Mouse (Mus musculus) CH12.LX (cell line): ENCODE measurements around the gene Hcls1. TPM values are rescaled to one million over a fixed set of nuclear protein-coding genes. Genes with fewer than 3 reads are reported as not detected.
A peak's percentile ranks its signal among the peaks of the same experiment; 100 is the strongest.

Experiments used
- DNase-seq: peaks from one replicate; pipeline ENCODE4 v3.0.0-alpha.2; 2013; ENCODE audit errors: extremely low read depth
- H3K27ac ChIP-seq: 2 replicates; pipeline ENCODE4 v1.5.1; 2012; ENCODE audit warnings: low read depth, mild to moderate bottlenecking, control low read depth, moderate library complexity; ENCODE audit not compliant: insufficient read depth
- H3K27me3 ChIP-seq: replicated peaks from 2 replicates; pipeline ENCODE3; 2012; ENCODE audit warnings: inconsistent platforms
- H3K36me3 ChIP-seq, 2 experiments: replicated peaks in 1 of 2; 2 replicates each; pipeline versions ENCODE3 to v1.6.1; 2012; ENCODE audit warnings: inconsistent platforms in 1 of 2, low read length in 1 of 2, mild to moderate bottlenecking in 1 of 2, mixed read lengths in 1 of 2, moderate library complexity in 1 of 2; ENCODE audit not compliant: control insufficient read depth in 1 of 2, insufficient read depth in 1 of 2
- H3K4me1 ChIP-seq, 2 experiments: 2 replicates each; pipeline ENCODE4 v1.6.1; 2012; ENCODE audit warnings: inconsistent platforms in 1 of 2, moderate library complexity in 1 of 2; ENCODE audit not compliant: insufficient read depth in 2 of 2, control insufficient read depth in 1 of 2
- H3K4me2 ChIP-seq: 2 replicates; pipeline ENCODE4 v1.6.1; 2012; ENCODE audit warnings: low read depth, mild to moderate bottlenecking, control low read depth; ENCODE audit not compliant: poor library complexity, insufficient read depth, severe bottlenecking
- H3K4me3 ChIP-seq, 3 experiments: fragments of 150-350 bp in 1 of 3; sonication (generic) in 1 of 3; replicated peaks in 1 of 3; 2 replicates each; pipeline versions ENCODE3 to v1.5.1; 2011 to 2012; ENCODE audit warnings: low read depth in 2 of 3, low read length in 2 of 3, mild to moderate bottlenecking in 2 of 3, moderate library complexity in 2 of 3, control low read depth in 1 of 3, improper control_type of control experiment in 1 of 3, inconsistent platforms in 1 of 3, mixed read lengths in 1 of 3; ENCODE audit not compliant: poor library complexity in 1 of 3
- H3K79me2 ChIP-seq: replicated peaks from 2 replicates; pipeline ENCODE4 v1.6.1; 2012; ENCODE audit warnings: mild to moderate bottlenecking, moderate library complexity; ENCODE audit not compliant: control insufficient read depth, poor library complexity, insufficient read depth, severe bottlenecking; ENCODE audit errors: extremely low read depth
- H3K9ac ChIP-seq: 2 replicates; pipeline ENCODE4 v1.6.1; 2012; ENCODE audit warnings: low read depth, mild to moderate bottlenecking, control low read depth, moderate library complexity; ENCODE audit not compliant: insufficient read depth
- H3K9me3 ChIP-seq: replicated peaks from 2 replicates; pipeline ENCODE3; 2012; ENCODE audit warnings: low read length, inconsistent platforms, mixed read lengths
- BHLHE40 ChIP-seq: IDR thresholded peaks from 2 replicates; pipeline ENCODE4 v1.6.1; 2011; ENCODE audit warnings: mild to moderate bottlenecking, low read depth, low read length, improper control_type of control experiment
- CHD1 ChIP-seq: IDR thresholded peaks from 2 replicates; pipeline ENCODE4 v1.6.1; 2012; ENCODE audit warnings: low read depth, low read length, improper control_type of control experiment, inconsistent platforms
- CHD2 ChIP-seq: IDR thresholded peaks from 2 replicates; pipeline ENCODE4 v1.6.1; 2011; ENCODE audit warnings: low read length, improper control_type of control experiment
- CTCF ChIP-seq, 2 experiments: IDR thresholded peaks in 1 of 2; conservative IDR thresholded peaks in 1 of 2; 2 replicates each; pipeline ENCODE4 v1.5.1; 2011 to 2012; ENCODE audit warnings: low read depth in 2 of 2, low read length in 2 of 2, improper control_type of control experiment in 1 of 2, inconsistent platforms in 1 of 2, mild to moderate bottlenecking in 1 of 2, moderate library complexity in 1 of 2
- E2F4 ChIP-seq: IDR thresholded peaks from 2 replicates; pipeline ENCODE4 v1.6.1; 2011; ENCODE audit warnings: low read depth, low read length, improper control_type of control experiment; ENCODE audit not compliant: insufficient replicate concordance
- ELF1 ChIP-seq: IDR thresholded peaks from 2 replicates; pipeline ENCODE4 v1.6.1; 2014; ENCODE audit warnings: low read depth, mild to moderate bottlenecking, inconsistent platforms, low read length, improper control_type of control experiment
- EP300 ChIP-seq: IDR thresholded peaks from 2 replicates; pipeline ENCODE4 v1.6.1; 2011; ENCODE audit warnings: low read length, improper control_type of control experiment
- ETS1 ChIP-seq: conservative IDR thresholded peaks from 2 replicates; pipeline ENCODE4 v1.6.1; 2012; ENCODE audit warnings: low read depth, mild to moderate bottlenecking, inconsistent platforms, low read length, improper control_type of control experiment, moderate library complexity
- GABPA ChIP-seq: IDR thresholded peaks from 2 replicates; pipeline ENCODE4 v1.6.1; 2012; ENCODE audit warnings: low read depth, low read length, improper control_type of control experiment, inconsistent platforms; ENCODE audit not compliant: insufficient replicate concordance
- HCFC1 ChIP-seq: IDR thresholded peaks from 2 replicates; pipeline ENCODE4 v1.6.1; 2012; ENCODE audit warnings: low read depth, mild to moderate bottlenecking, inconsistent platforms, low read length, improper control_type of control experiment
- IRF4 ChIP-seq: IDR thresholded peaks from 2 replicates; pipeline ENCODE4 v1.6.1; 2014; ENCODE audit warnings: low read depth, mild to moderate bottlenecking, inconsistent platforms, low read length, improper control_type of control experiment
- JUN ChIP-seq: IDR thresholded peaks from 2 replicates; pipeline ENCODE4 v1.6.1; 2011; ENCODE audit warnings: low read depth, mild to moderate bottlenecking, low read length, improper control_type of control experiment, moderate library complexity; ENCODE audit not compliant: insufficient read depth
- JUND ChIP-seq: conservative IDR thresholded peaks from 2 replicates; pipeline ENCODE4 v1.6.1; 2011; ENCODE audit warnings: low read depth, low read length, improper control_type of control experiment
- KAT2A ChIP-seq: IDR thresholded peaks from 2 replicates; pipeline ENCODE4 v1.6.1; 2012; ENCODE audit warnings: low read length, improper control_type of control experiment, inconsistent platforms; ENCODE audit not compliant: insufficient replicate concordance
- MAFK ChIP-seq: IDR thresholded peaks from 2 replicates; pipeline ENCODE4 v1.6.1; 2011; ENCODE audit warnings: low read length, improper control_type of control experiment; ENCODE audit not compliant: insufficient replicate concordance
- MAX ChIP-seq: IDR thresholded peaks from 2 replicates; pipeline ENCODE4 v1.6.1; 2011; ENCODE audit warnings: low read length, improper control_type of control experiment
- MAZ ChIP-seq: IDR thresholded peaks from 2 replicates; pipeline ENCODE4 v1.6.1; 2012; ENCODE audit warnings: low read depth, mild to moderate bottlenecking, inconsistent platforms, low read length, improper control_type of control experiment, moderate library complexity
- MEF2A ChIP-seq: IDR thresholded peaks from 2 replicates; pipeline ENCODE4 v1.6.1; 2014; ENCODE audit warnings: low read depth, mild to moderate bottlenecking, inconsistent platforms, low read length, improper control_type of control experiment, borderline replicate concordance
- MXI1 ChIP-seq: IDR thresholded peaks from 2 replicates; pipeline ENCODE4 v1.6.1; 2011; ENCODE audit warnings: mild to moderate bottlenecking, low read depth, low read length, improper control_type of control experiment
- MYC ChIP-seq: IDR thresholded peaks from 2 replicates; pipeline ENCODE4 v1.6.1; 2011; ENCODE audit warnings: low read depth, mild to moderate bottlenecking, improper control_type of control experiment, low read length
- NELFE ChIP-seq: IDR thresholded peaks from 2 replicates; pipeline ENCODE4 v1.6.1; 2011; ENCODE audit warnings: low read depth, low read length, improper control_type of control experiment
- NRF1 ChIP-seq: IDR thresholded peaks from 2 replicates; pipeline ENCODE4 v1.6.1; 2014; ENCODE audit warnings: low read depth, mild to moderate bottlenecking, inconsistent platforms, low read length, improper control_type of control experiment, moderate library complexity
- PAX5 ChIP-seq: IDR thresholded peaks from 2 replicates; pipeline ENCODE4 v1.6.1; 2012; ENCODE audit warnings: low read length, inconsistent platforms, mixed read lengths
- POLR2A ChIP-seq: IDR thresholded peaks from 2 replicates; pipeline ENCODE4 v1.6.1; 2011; ENCODE audit warnings: low read depth, mild to moderate bottlenecking, improper control_type of control experiment, low read length
- POLR2AphosphoS2 ChIP-seq: IDR thresholded peaks from 2 replicates; pipeline ENCODE4 v1.6.1; 2011; ENCODE audit warnings: low read depth, low read length, improper control_type of control experiment
- RAD21 ChIP-seq: IDR thresholded peaks from 2 replicates; pipeline ENCODE4 v1.6.1; 2011; ENCODE audit warnings: low read depth, mild to moderate bottlenecking, low read length, improper control_type of control experiment, moderate library complexity
- RCOR1 ChIP-seq: conservative IDR thresholded peaks from 2 replicates; pipeline ENCODE4 v1.6.1; 2012; ENCODE audit warnings: low read depth, mild to moderate bottlenecking, inconsistent platforms, low read length, improper control_type of control experiment
- SIN3A ChIP-seq: IDR thresholded peaks from 2 replicates; pipeline ENCODE4 v1.6.1; 2012; ENCODE audit warnings: low read length, improper control_type of control experiment, inconsistent platforms
- SMC3 ChIP-seq: IDR thresholded peaks from 2 replicates; pipeline ENCODE4 v1.6.1; 2011; ENCODE audit warnings: low read depth, low read length, improper control_type of control experiment
- TBP ChIP-seq: conservative IDR thresholded peaks from 2 replicates; pipeline ENCODE4 v1.6.1; 2011; ENCODE audit warnings: low read depth, low read length, improper control_type of control experiment
- TCF12 ChIP-seq: IDR thresholded peaks from 2 replicates; pipeline ENCODE4 v1.6.1; 2014; ENCODE audit warnings: low read depth, mild to moderate bottlenecking, inconsistent platforms, low read length, improper control_type of control experiment
- UBTF ChIP-seq: IDR thresholded peaks from 2 replicates; pipeline ENCODE4 v1.6.1; 2012; ENCODE audit warnings: low read depth, mild to moderate bottlenecking, inconsistent platforms, low read length, improper control_type of control experiment, moderate library complexity
- USF1 ChIP-seq: IDR thresholded peaks from 2 replicates; pipeline ENCODE4 v1.6.1; 2014; ENCODE audit warnings: low read depth, mild to moderate bottlenecking, inconsistent platforms, low read length, improper control_type of control experiment
- USF2 ChIP-seq: conservative IDR thresholded peaks from 2 replicates; pipeline ENCODE4 v1.6.1; 2011; ENCODE audit warnings: low read depth, low read length, improper control_type of control experiment
- ZC3H11A ChIP-seq: IDR thresholded peaks from 2 replicates; pipeline ENCODE4 v1.6.1; 2012; ENCODE audit warnings: low read depth, mild to moderate bottlenecking, inconsistent platforms, low read length, improper control_type of control experiment
- ZKSCAN1 ChIP-seq: IDR thresholded peaks from 2 replicates; pipeline ENCODE4 v1.6.1; 2012; ENCODE audit warnings: low read depth, inconsistent platforms, low read length, improper control_type of control experiment, borderline replicate concordance
- ZMIZ1 ChIP-seq: IDR thresholded peaks from 2 replicates; pipeline ENCODE4 v1.6.1; 2012; ENCODE audit warnings: low read depth, mild to moderate bottlenecking, inconsistent platforms, low read length, improper control_type of control experiment
- ZNF384 ChIP-seq: IDR thresholded peaks from 2 replicates; pipeline ENCODE4 v1.6.1; 2012; ENCODE audit warnings: low read depth, low read length, improper control_type of control experiment, inconsistent platforms
- dilution Hi-C: fragments of 300-500 bp; cut with MboI; formaldehyde crosslinking; loops from 2 replicates; pipeline ENCODE4 v1.14.3; 2020; ENCODE audit warnings: low sequenced_read_pairs; ENCODE audit not compliant: extremely low pct_unique_long_range_greater_than_20kb, extremely low pct_ligation_motif_present
- in situ Hi-C: fragments of 300-500 bp; cut with MboI; formaldehyde crosslinking; loops from 3 replicates; pipeline ENCODE4 v1.14.3; 2019; ENCODE audit warnings: low sequenced_read_pairs, low pct_ligation_motif_present, low pct_unique_long_range_greater_than_20kb, mixed read lengths
- polyA plus RNA-seq: library from polyadenylated mRNA; unstranded; fragments of >175 nt; gene quantifications from 2 replicates; pipeline ENCODE4 v1.2.1, GENCODE M21; 2012; ENCODE audit warnings: low read depth; ENCODE audit not compliant: insufficient read length
- total RNA-seq, 2 experiments: library from RNA; depleted of rRNA; stranded (reverse); fragments of 300-350 nt in 1 of 2; fragments of >200 nt in 1 of 2; gene quantifications; 2 replicates each; pipeline ENCODE4 v1.2.3; 2012 to 2014

Hcls1 gene
- total and polyA plus RNA-seq, 3 experiments, result 222 to 537 (median 302) TPM

GRCm38 (mm10) chr16:36989999-36990625, 55.3 kb downstream of the Hcls1 start, which contains the start of gene Fbxo40:
Gene Fbxo40, minus strand, starts transcription at chr16:36990467.
- peak within 1 kb of the TSS; percentile 71 for H3K9ac ChIP-seq
- H3K27ac ChIP-seq, result peak within 1 kb of the TSS; percentile 79
- no peaks in the 10 kb centered on the region for H3K36me3 ChIP-seq
- H3K79me2 ChIP-seq, result no peaks in the 10 kb centered on the region
- in situ Hi-C loops (loop anchor here (5.0 kb wide), 1 partner anchor 103 kb away; no protein-coding TSS in a partner anchor), dilution Hi-C loops (no loop called here)
- H3K4me1 ChIP-seq, result peaks cover 26 to 61% of the 10 kb centered on the region in 2 experiments
- TF ChIP-seq ZNF384 (no peak), MEF2A (peak; percentile 51; the same call in 1 of the 2 replicates), MYC (no peak), UBTF (0 out of 2 replicates have a peak, but pooled peaks have one; percentile 21), ZKSCAN1 (no peak), HCFC1 (no peak), NELFE (no peak), SIN3A (peak; percentile 27; the same call in 1 of the 2 replicates), BHLHE40 (no peak), ELF1 (no peak), USF2 (no peak), POLR2A (no peak), IRF4 (peak; percentile 16), E2F4 (no peak), JUND (no peak), RCOR1 (peak; percentile 57; the same call in 1 of the 2 replicates), CTCF (conservative IDR thresholded peaks at IDR 0.05 in 1 of 2, IDR thresholded peaks at IDR 0.05 in 1 of 2; ENCODE audit: low read depth in 2 of 2, low read length in 2 of 2) (no peak), CHD2 (0 out of 2 replicates have a peak, but pooled peaks have one; percentile 13), MAZ (0 out of 2 replicates have a peak, but pooled peaks have one; percentile 34), GABPA (no peak), SMC3 (no peak), ZC3H11A (no peak), PAX5 (no peak), MAFK (no peak), CHD1 (0 out of 2 replicates have a peak, but pooled peaks have one; percentile 25), JUN (no peak), MXI1 (0 out of 2 replicates have a peak, but pooled peaks have one; percentile 2), MAX (no peak; the same call in 1 of the 2 replicates), EP300 (no peak), ZMIZ1 (no peak), ETS1 (no peak), RAD21 (no peak), KAT2A (0 out of 2 replicates have a peak, but pooled peaks have one; percentile 17), NRF1 (no peak), TBP (no peak), TCF12 (0 out of 2 replicates have a peak, but pooled peaks have one; percentile 23), POLR2AphosphoS2 (no peak), USF1 (no peak)
- H3K4me2 ChIP-seq, result peak within 1 kb of the TSS; percentile 85
- H3K27me3 ChIP-seq, result no peaks in the 10 kb centered on the region
- peaks cover 9% of the 10 kb centered on the region for H3K9me3 ChIP-seq
- H3K4me3 ChIP-seq, result peak within 1 kb of the TSS; percentile 43 to 55 (median 44)
- DNase-seq, result no peak
